Mouse (Mus musculus): ENCODE measurements around the gene Nhlrc4.

GRCm38 (mm10) chr17:25962413-25962905 lies 17.7 kb upstream of the Nhlrc4 start:
- TF ChIP-seq POLR2A (IDR thresholded peaks at IDR 0.05; ENCODE audit: insufficient read depth, low read depth, low read length): no peak
- no peak for TF ChIP-seq EP300 (IDR thresholded peaks at IDR 0.05; ENCODE audit: insufficient read depth, low read depth, low read length)
